Comparison of ENCODE assay signal across 9 mouse cellular contexts in genomic region chrX:8090346-8090953, GRCm38 (mm10). TPM values are rescaled to one million over a fixed set of nuclear protein-coding genes. Genes with fewer than 3 reads are reported as not detected.
A peak's percentile ranks its signal among the peaks of the same experiment; 100 is the strongest.
DNase-seq lines count a peak whose midpoint lies in the region; ATAC-seq lines count a peak whose summit lies in the region.
"Had no signal": no experiment of that assay in that cellular context is flagged by ENCODE, and none has a peak within 500 bp of the region (broad histone marks: within the 10 kb centered on the region; RNA-seq: fewer than 3 reads in every experiment).

TSS of gene Was (minus strand) at chrX:8090498.

- peak; percentile 99 for ATAC-seq in granulocyte monocyte progenitor cell, adult 5-6 weeks (replicated peaks; ENCODE audit: poor library complexity, severe bottlenecking)
- ATAC-seq: Patski had no signal

- DNase-seq in heart, adult 9 months (ENCODE audit: low spot score in 2 of 2) = peak; percentile 23 to 42
- DNase-seq in heart, postnatal 4 days = no peak
- peak; percentile 42 for DNase-seq in lung, postnatal 36 days
- DNase-seq in thymus, postnatal 0 days (ENCODE audit: low spot score) = peak; percentile 73
- DNase-seq in embryo, embryonic 11 days = no peak
- no peak for DNase-seq in ovary, postnatal 36 days (ENCODE audit: low spot score)
- DNase-seq in cerebellum, postnatal 10 days = no peak

RNA-seq across cellular contexts. Expression of gene Was, which starts in this region (rescaled TPM):
- total RNA-seq in heart, postnatal 4 days (2021) = 1 to 10 TPM; 1.5 to 2.1 TPM
- total RNA-seq in granulocyte monocyte progenitor cell, adult 5-6 weeks (2014; fragmentation: Nextera tagmentation) = 88.2 and 104 TPM in 2 replicates
- 82.0 and 114 TPM in 2 replicates for total RNA-seq in granulocyte monocyte progenitor cell, adult 5-6 weeks (2017)
- 13.7 and 18.2 TPM in 2 replicates for polyA plus RNA-seq in thymus, postnatal 0 days (2015; fragmentation: Nextera tagmentation; extraction: Ambion mirVana)

Comparison
In these comparisons a context has a peak if more than half of its experiments do, and no peak if none do; other contexts are left out.
1. RNA of gene Was (total RNA-seq): 82.0 to 114 TPM in granulocyte monocyte progenitor cell, adult 5-6 weeks; 1.5 to 2.1 TPM in heart, postnatal 4 days; every median in the first group is over 10 times any median in the second.
2. DNase-seq: peak in heart, adult 9 months (2 of 2), lung, postnatal 36 days (single experiment) and thymus, postnatal 0 days (single experiment); none in heart, postnatal 4 days (single experiment), embryo, embryonic 11 days (single experiment), ovary, postnatal 36 days (single experiment) and cerebellum, postnatal 10 days (0 of 2).